Mouse (Mus musculus): ENCODE data around the gene Acss1. TPM values are rescaled to one million over a fixed set of nuclear protein-coding genes. Genes with fewer than 3 reads are reported as not detected.

Gene Acss1
- total and polyA plus RNA-seq, 3 experiments: 24.8 to 123 (median 67.3) TPM

DNA sequence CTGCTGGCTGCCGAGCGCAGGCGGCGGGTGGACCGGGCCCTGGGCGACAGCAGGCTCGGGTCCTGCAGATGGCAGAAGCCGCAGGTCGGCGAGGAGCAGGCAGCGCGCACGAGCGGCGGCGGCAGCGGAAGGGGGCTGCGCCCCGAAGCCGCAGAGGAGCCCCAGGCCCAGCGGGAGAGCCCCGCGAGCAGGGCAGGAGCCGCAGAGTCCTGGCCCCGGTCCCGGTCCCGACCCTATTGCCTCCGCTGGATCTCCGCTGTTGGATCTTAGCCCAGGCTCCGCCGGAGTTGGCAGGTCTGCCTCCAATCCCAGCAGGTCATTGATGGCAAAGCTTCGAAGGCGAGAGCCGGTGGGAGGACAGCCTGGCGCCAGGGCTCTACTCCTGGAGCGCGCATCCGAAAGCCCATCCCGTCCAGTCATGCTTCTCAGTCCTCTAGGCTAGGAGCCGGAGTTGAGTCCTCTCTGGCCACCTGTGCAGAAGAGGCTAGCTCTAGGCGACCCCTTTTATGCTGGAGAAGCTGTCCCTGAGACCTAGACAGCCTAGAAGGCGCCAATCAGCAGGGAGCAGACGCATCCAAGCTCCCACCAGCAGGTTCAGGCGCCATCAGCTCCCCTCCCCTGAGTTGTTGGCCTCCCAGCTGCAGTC is 20.4 kb upstream of the Acss1 start:
- Histone ChIP-seq H3K4me3 (ENCODE audit: low read depth, low read length) (no peak overlapping the region), H3K36me3 (replicated peaks) (no peaks in the 10 kb centered on the region), H3K4me1 (ENCODE audit: insufficient read depth, low read depth, low read length) (no peaks in the 10 kb centered on the region), H3K9me3 (replicated peaks) (no peaks in the 10 kb centered on the region), H3K27me3 (ENCODE audit: insufficient read depth, low read length) (peaks cover 39% of the 10 kb centered on the region)
- ATAC-seq (ENCODE audit: extremely low read depth, insufficient number of reproducible peaks, low FRiP score, poor library complexity, severe bottlenecking) (no peak), DNase-seq (ENCODE audit: low spot score) (no peak)
- no peak for TF ChIP-seq GATA1 (IDR thresholded peaks at IDR 0.05; ENCODE audit: borderline replicate concordance, low read length)
- no peak for TF ChIP-seq GATA2 (IDR thresholded peaks at IDR 0.05; ENCODE audit: borderline replicate concordance, low read depth, low read length)
- no peak for TF ChIP-seq CTCF (IDR thresholded peaks at IDR 0.05; ENCODE audit: low read depth, low read length)
- no peak for TF ChIP-seq TAL1 (conservative IDR thresholded peaks at IDR 0.05; ENCODE audit: low read depth, low read length)
- no peak for TF ChIP-seq POLR2AphosphoS5 (IDR thresholded peaks at IDR 0.05; ENCODE audit: insufficient replicate concordance, low read depth, low read length)

- no peak overlapping the region for H3K4me3 ChIP-seq (ENCODE audit: low read depth, low read length)
- TF ChIP-seq CTCF (IDR thresholded peaks at IDR 0.05; ENCODE audit: low read depth, low read length) (no peak), POLR2AphosphoS5 (IDR thresholded peaks at IDR 0.05; ENCODE audit: insufficient replicate concordance, low read depth, low read length) (no peak), GATA1 (IDR thresholded peaks at IDR 0.05; ENCODE audit: borderline replicate concordance, low read length) (no peak), GATA2 (IDR thresholded peaks at IDR 0.05; ENCODE audit: borderline replicate concordance, low read depth, low read length) (no peak), TAL1 (conservative IDR thresholded peaks at IDR 0.05; ENCODE audit: low read depth, low read length) (no peak)
- ATAC-seq (ENCODE audit: extremely low read depth, insufficient number of reproducible peaks, low FRiP score, poor library complexity, severe bottlenecking) (no peak), DNase-seq (ENCODE audit: low spot score) (no peak)
- no peaks in the 10 kb centered on the region for H3K36me3 ChIP-seq (replicated peaks)
- H3K9me3 ChIP-seq (replicated peaks): no peaks in the 10 kb centered on the region
- H3K4me1 ChIP-seq (ENCODE audit: insufficient read depth, low read depth, low read length): no peaks in the 10 kb centered on the region
- peaks cover 39% of the 10 kb centered on the region for H3K27me3 ChIP-seq (ENCODE audit: insufficient read depth, low read length)
Observed at GRCm38 (mm10) chr2:150687871-150688540, 19.7 kb upstream of the Acss1 start.

- Histone ChIP-seq H3K4me3 (ENCODE audit: low read depth, low read length) (no peak overlapping the region), H3K9me3 (replicated peaks) (no peaks in the 10 kb centered on the region), H3K36me3 (replicated peaks) (no peaks in the 10 kb centered on the region), H3K27me3 (ENCODE audit: insufficient read depth, low read length) (peaks cover 20% of the 10 kb centered on the region), H3K4me1 (ENCODE audit: insufficient read depth, low read depth, low read length) (peaks cover 16% of the 10 kb centered on the region)
- ATAC-seq (ENCODE audit: extremely low read depth, insufficient number of reproducible peaks, low FRiP score, poor library complexity, severe bottlenecking) (no peak), DNase-seq (ENCODE audit: low spot score) (no peak)
- TF ChIP-seq CTCF (IDR thresholded peaks at IDR 0.05; ENCODE audit: low read depth, low read length) (no peak), GATA2 (IDR thresholded peaks at IDR 0.05; ENCODE audit: borderline replicate concordance, low read depth, low read length) (no peak), TAL1 (conservative IDR thresholded peaks at IDR 0.05; ENCODE audit: low read depth, low read length) (no peak), POLR2AphosphoS5 (IDR thresholded peaks at IDR 0.05; ENCODE audit: insufficient replicate concordance, low read depth, low read length) (no peak), GATA1 (IDR thresholded peaks at IDR 0.05; ENCODE audit: borderline replicate concordance, low read length) (no peak)
Observed at GRCm38 (mm10) chr2:150685389-150685788, 17.1 kb upstream of the Acss1 start.

DNA sequence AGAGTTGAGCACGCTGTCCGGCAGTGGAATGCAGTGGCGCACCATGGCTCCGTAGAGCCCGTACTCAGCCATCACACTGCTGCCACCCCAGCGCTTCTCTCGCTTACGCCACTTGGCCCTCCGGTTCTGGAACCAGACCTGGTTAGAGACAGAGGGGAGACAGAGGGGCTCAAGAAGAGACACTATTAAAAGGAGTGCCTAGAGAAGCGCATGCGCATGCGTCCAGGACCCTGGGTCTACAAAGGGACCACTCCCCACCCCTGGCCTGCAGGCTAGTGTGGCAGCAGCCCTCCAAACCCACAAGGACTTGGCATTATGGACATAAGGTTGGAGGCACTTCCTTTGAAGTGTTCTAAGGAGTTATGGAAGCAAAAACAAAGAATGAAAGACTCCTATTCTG is 16.2 kb upstream of the Acss1 start:
- Histone ChIP-seq H3K4me1 (ENCODE audit: insufficient read depth, low read depth, low read length) (peaks cover 16% of the 10 kb centered on the region), H3K36me3 (replicated peaks) (no peaks in the 10 kb centered on the region), H3K4me3 (ENCODE audit: low read depth, low read length) (no peak overlapping the region), H3K27me3 (ENCODE audit: insufficient read depth, low read length) (peaks cover 16% of the 10 kb centered on the region), H3K9me3 (replicated peaks) (no peaks in the 10 kb centered on the region)
- TF ChIP-seq POLR2AphosphoS5 (IDR thresholded peaks at IDR 0.05; ENCODE audit: insufficient replicate concordance, low read depth, low read length): no peak
- TF ChIP-seq TAL1 (conservative IDR thresholded peaks at IDR 0.05; ENCODE audit: low read depth, low read length): no peak
- TF ChIP-seq CTCF (IDR thresholded peaks at IDR 0.05; ENCODE audit: low read depth, low read length): no peak
- no peak for TF ChIP-seq GATA2 (IDR thresholded peaks at IDR 0.05; ENCODE audit: borderline replicate concordance, low read depth, low read length)
- no peak for TF ChIP-seq GATA1 (IDR thresholded peaks at IDR 0.05; ENCODE audit: borderline replicate concordance, low read length)
- no peak for DNase-seq (ENCODE audit: low spot score)
- no peak for ATAC-seq (ENCODE audit: extremely low read depth, insufficient number of reproducible peaks, low FRiP score, poor library complexity, severe bottlenecking)

DNA sequence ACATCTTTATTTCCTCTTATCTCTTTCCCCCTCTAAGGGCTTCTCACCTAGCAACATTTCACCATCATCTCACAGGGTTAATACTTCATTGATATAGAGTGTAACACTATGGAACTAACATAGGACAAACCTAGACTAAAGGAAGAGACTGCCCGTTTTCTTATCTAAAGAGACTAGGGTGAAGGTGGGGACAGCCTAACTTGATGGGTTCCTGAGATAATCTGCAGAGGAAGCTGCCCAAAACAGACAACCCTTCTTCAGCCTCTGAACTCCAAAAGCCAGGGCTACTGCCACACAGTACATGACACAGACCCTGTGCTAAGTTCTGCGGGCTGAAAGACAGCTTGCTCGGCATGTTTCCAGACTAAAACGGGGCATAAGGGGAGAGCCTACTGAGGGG is 13.3 kb upstream of the Acss1 start:
- H3K9me3 ChIP-seq (replicated peaks): no peaks in the 10 kb centered on the region
- ATAC-seq (ENCODE audit: extremely low read depth, insufficient number of reproducible peaks, low FRiP score, poor library complexity, severe bottlenecking) (peak; percentile 64), DNase-seq (ENCODE audit: low spot score) (no peak)
- no peak for TF ChIP-seq GATA2 (IDR thresholded peaks at IDR 0.05; ENCODE audit: borderline replicate concordance, low read depth, low read length)
- TF ChIP-seq CTCF (IDR thresholded peaks at IDR 0.05; ENCODE audit: low read depth, low read length): no peak
- TF ChIP-seq POLR2AphosphoS5 (IDR thresholded peaks at IDR 0.05; ENCODE audit: insufficient replicate concordance, low read depth, low read length): no peak
- TF ChIP-seq GATA1 (IDR thresholded peaks at IDR 0.05; ENCODE audit: borderline replicate concordance, low read length): no peak
- no peak for TF ChIP-seq TAL1 (conservative IDR thresholded peaks at IDR 0.05; ENCODE audit: low read depth, low read length)
- H3K36me3 ChIP-seq (replicated peaks): no peaks in the 10 kb centered on the region
- peaks cover 20% of the 10 kb centered on the region for H3K4me1 ChIP-seq (ENCODE audit: insufficient read depth, low read depth, low read length)
- H3K4me3 ChIP-seq (ENCODE audit: low read depth, low read length): no peak overlapping the region
- H3K27me3 ChIP-seq (ENCODE audit: insufficient read depth, low read length): peaks cover 6% of the 10 kb centered on the region; the same call in 1 of the 2 replicates

DNA sequence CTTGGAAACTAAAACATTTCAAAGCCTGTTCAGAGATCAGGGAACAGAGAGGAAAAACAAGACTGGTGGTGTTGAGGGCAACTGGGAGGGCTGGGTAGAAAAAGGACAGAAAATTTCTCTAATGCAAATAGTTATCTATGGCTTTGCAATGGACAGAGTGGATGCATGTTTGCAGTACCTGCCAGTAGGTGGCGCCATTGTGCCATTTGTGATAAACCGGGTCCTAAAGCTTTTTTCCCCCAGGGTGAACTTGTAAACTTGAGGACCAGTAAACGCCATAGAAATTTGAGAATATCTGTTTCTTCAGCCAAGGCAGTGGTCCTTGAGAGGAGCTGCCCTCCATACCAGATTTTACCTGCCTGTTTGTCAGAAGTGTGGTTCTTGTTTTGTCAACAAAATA is 10.1 kb upstream of the Acss1 start:
- Histone ChIP-seq H3K4me3 (ENCODE audit: low read depth, low read length) (no peak overlapping the region), H3K4me1 (ENCODE audit: insufficient read depth, low read depth, low read length) (peaks cover 40% of the 10 kb centered on the region), H3K27me3 (ENCODE audit: insufficient read depth, low read length) (0 out of 2 replicates have a peak, but pooled peaks cover 2% of the 10 kb centered on the region), H3K36me3 (replicated peaks) (no peaks in the 10 kb centered on the region), H3K9me3 (replicated peaks) (no peaks in the 10 kb centered on the region)
- TF ChIP-seq TAL1 (conservative IDR thresholded peaks at IDR 0.05; ENCODE audit: low read depth, low read length): no peak
- TF ChIP-seq GATA1 (IDR thresholded peaks at IDR 0.05; ENCODE audit: borderline replicate concordance, low read length): no peak
- TF ChIP-seq GATA2 (IDR thresholded peaks at IDR 0.05; ENCODE audit: borderline replicate concordance, low read depth, low read length): no peak
- peak; percentile 80 for TF ChIP-seq CTCF (IDR thresholded peaks at IDR 0.05; ENCODE audit: low read depth, low read length)
- ATAC-seq (ENCODE audit: extremely low read depth, insufficient number of reproducible peaks, low FRiP score, poor library complexity, severe bottlenecking) (no peak), DNase-seq (ENCODE audit: low spot score) (peak; percentile 53)
